ENCODE assay signal across 26 mouse cellular contexts in the genomic region with DNA sequence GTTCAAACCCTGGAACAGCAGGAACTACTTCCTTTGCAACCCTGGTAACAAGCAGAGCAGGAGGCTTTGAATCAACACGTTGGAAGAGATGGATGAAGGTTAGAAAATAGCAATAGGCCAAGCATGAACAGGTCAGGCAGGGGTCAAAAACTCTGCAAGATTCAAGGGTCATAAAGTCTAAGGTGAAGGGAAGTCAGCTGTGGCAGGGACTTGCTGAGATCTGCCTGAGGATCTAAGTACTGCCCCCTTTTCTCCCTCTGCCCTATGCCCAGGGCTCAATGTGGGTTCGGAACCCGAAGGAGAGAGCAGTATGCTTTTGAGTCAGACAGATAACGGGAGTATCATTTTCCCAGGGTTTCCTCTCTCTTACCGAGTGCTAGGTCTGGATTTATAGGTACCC. TPM values are rescaled to one million over a fixed set of nuclear protein-coding genes. Genes with fewer than 3 reads are reported as not detected.
A peak's percentile ranks its signal among the peaks of the same experiment; 100 is the strongest.
DNase-seq lines count a peak whose midpoint lies in the region; ATAC-seq lines count a peak whose summit lies in the region.
"Had no signal": no experiment of that assay in that cellular context is flagged by ENCODE, and none has a peak within 500 bp of the region (broad histone marks: within the 10 kb centered on the region; RNA-seq: fewer than 3 reads in every experiment).

No protein-coding gene starts in this region.

- DNase-seq in kidney, adult 18-20 months, result peak; percentile 34
- DNase-seq in kidney, adult 9 months, result peak; percentile 80
- DNase-seq in kidney, postnatal 10 days, result peak; percentile 27
- DNase-seq in heart, postnatal 25 days (ENCODE audit: low spot score), result no peak
- no peak for DNase-seq in right cerebral cortex, adult 2 months (ENCODE audit: low spot score in 2 of 2)
- DNase-seq: adrenal gland, adult 8-10 months; B cell, adult 2 months; cerebellum, adult 11 months; cerebellum, adult 9-10 months; cerebellum, postnatal 36 days; embryo, embryonic 11 days; gastrocnemius, adult 2 months; heart, adult 2 months; liver; lung, adult 2 months; lung, postnatal 10 days; midbrain, embryonic 14.5 days; retina, postnatal 1 day; right cerebral cortex, postnatal 25 days; spleen, adult 18-20 months; thymus, adult 18-20 months; thymus, postnatal 25 days had no signal

- intact Hi-C loops in heart, postnatal 25 days (cut with DNase I), result no loop called here

- no peak for ATAC-seq in cerebellum, adult (ENCODE audit: insufficient number of reproducible peaks, low FRiP score, low TSS enrichment)
- ATAC-seq: activated CD4-positive, CD25-positive, alpha-beta regulatory T cell, adult 4 months; forebrain, embryonic 16.5 days; inflammation-experienced regulatory T-cells, adult 6 months had no signal

RNA-seq across cellular contexts. Expression of gene Inpp5f, which starts 9.3 kb away (rescaled TPM):
- 1 to 10 TPM; 5.1 to 5.8 TPM for total RNA-seq in heart, postnatal 25 days (2021)

Comparison
In these comparisons a context has a peak if more than half of its experiments do, and no peak if none do; other contexts are left out.
1. DNase-seq: peak in kidney, adult 18-20 months (single experiment), kidney, adult 9 months (single experiment) and kidney, postnatal 10 days (single experiment); none in heart, postnatal 25 days (single experiment) and right cerebral cortex, adult 2 months (0 of 2).